Mouse (Mus musculus) NIH3T3 (cell line): ENCODE data around the gene Sdad1.
"Not testable (repeated sequence)": the region's sequence is repeated elsewhere in the genome, so short reads cannot be mapped to it uniquely, and the experiment has no call there.

Experiments used
- DNase-seq: peaks from one replicate; pipeline ENCODE4 v3.0.0-alpha.2; 2012; ENCODE audit warnings: low read depth

The Sdad1 gene

GRCm38 (mm10) chr5:92309681-92310511 lies at the start of gene Sdad1:
TSS of gene Sdad1 (minus strand) at chr5:92310479.
- peak; percentile 96 for DNase-seq

DNA sequence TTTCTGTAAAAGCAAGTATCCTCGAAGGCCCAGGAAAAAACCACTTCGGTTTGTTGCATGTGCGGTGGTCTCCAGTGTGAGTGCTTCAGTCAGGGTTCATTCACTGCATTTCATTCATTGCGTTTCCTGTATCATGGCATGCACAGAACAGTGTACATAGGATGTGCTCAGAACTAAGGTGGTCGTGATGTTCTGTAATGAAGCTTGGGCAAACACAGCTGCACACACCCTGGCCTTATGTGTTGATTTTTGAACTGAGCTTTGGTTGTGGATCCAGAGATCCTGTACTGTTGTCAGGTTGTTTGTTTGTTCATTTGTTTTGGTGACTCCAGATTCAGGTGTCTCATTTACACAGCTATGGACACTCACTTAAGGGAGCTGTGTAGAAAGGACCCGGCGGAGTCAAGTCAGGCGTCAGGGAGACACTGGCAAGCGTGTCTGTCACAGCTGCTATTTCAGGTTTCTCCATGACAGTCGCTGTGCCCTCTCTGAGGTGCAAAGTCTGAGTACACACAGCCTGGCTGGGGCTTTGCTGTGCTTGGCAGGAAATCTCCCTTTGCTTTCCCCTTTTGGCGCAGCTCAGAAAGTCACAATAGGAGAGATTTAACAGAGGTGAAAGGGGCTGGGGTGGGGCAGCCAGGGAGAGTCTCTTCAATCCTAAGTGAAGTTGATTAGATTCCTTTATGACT lies 48.6 kb upstream of the Sdad1 start:
- DNase-seq, result no peak

- peak; percentile 21 for DNase-seq
These were observed 47.8 kb upstream of the Sdad1 start for GRCm38 (mm10) chr5:92358033-92358432.

GRCm38 (mm10) chr5:92353517-92353916 lies 43.2 kb upstream of the Sdad1 start:
- no peak for DNase-seq

GRCm38 (mm10) chr5:92352716-92353115 lies 42.4 kb upstream of the Sdad1 start:
- not testable (repeated sequence) for DNase-seq

DNA sequence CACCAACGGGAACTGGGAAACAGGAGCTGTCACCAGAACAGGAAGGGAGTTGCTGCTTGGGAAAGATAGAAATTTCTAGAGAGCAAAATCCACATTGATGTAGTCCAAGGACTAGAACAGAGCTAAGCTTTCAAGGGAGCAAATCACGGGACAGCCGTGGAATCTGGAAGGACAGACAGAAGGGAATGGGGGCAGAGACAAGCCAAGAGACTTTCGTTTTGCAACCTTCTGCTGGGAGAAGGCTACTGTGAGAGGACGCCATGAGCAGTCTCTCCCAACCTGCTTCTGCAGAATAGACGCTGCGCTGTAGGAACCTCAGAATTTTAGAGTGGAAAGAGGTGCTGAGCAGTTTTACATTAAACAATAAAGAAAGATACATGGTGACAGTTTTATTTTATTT lies 39.5 kb upstream of the Sdad1 start:
- DNase-seq, result no peak

- DNase-seq, result peak; percentile 72
These were observed 38.6 kb upstream of the Sdad1 start, which contains the start of gene Cxcl10 for GRCm38 (mm10) chr5:92348794-92349413. TSS of gene Cxcl10 (minus strand) at chr5:92348889.

DNA sequence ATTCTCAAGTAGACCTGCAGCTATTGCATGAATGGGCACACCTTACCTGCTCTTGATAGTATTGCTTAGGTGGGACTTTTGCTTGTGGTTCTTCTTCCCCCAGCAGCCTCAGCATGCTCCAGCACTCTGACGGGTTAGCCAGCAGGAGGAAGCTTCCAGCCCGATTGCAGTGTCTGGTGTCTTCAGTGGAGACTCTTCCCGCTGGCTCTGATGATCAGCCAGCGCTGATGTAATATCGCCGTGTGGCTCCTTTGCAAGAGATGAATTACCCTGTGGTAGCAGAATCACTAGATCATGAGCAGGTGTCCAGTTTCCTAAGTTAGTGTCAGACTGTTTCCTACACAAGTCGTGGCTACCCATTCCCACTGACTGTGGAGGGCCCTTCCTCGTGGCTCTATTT lies 34.7 kb upstream of the Sdad1 start:
- DNase-seq, result no peak

GRCm38 (mm10) chr5:92340606-92341005 lies 30.3 kb upstream of the Sdad1 start:
- DNase-seq, result no peak

DNA sequence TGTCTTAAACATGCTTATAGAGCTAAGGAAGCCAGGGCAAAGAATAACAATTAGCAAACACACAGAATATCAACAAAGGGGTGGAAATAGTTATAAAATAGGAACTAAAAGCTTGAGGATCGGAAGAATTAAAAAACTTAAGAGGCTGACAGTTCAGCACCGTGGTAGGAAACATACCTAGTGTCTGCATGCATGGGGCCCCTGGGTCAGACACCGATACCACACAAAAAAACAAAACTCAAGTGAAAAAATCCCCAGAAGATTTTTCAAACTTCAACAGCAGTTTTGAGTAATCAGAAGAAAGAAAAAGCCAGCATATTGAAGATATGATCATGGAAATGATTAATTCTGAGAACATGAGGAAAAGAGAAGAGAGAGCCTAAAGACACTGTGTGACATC lies 26.5 kb upstream of the Sdad1 start:
- no peak for DNase-seq

- DNase-seq, result peak; percentile 87
These were observed 22.1 kb upstream of the Sdad1 start for GRCm38 (mm10) chr5:92332359-92332840.

DNA sequence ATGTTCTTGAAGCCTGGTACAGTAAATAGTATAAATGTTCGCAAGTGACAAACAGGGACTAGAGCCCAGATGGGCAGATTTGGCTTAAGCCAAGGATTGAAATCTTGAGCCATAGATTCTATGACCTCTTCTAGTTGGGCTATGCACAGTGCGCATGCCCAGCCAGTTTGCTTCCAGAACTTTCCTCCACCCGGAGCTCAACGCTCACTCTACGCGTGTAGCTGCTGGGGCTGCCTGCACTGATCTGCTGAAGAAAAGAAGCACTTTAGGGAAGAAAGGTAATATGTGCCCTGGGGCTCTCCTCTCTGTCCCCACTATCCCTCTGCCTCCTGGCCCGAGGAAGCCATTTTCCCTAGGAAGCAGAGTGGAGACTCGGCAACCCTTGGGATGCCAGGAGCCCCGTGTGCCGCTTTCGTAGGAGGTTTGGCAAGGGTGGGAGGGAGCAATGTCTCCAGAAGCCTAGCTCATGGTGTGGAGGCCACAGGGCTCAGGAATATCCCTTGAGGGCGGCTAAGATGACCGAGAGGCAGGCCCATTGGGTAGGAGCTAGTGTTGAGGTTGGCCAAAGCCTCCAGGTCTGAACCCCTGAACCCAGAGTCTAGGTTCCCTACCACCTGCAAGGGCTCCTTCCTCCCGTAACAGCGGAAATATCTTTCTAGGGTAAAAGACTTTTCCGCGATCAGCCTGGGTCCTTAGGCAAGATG lies 21.5 kb upstream of the Sdad1 start, which contains the start of gene Art3:
Gene Art3, plus strand, starts transcription at position 193 of the 704 bp plus-strand sequence.
- no peak for DNase-seq

DNA sequence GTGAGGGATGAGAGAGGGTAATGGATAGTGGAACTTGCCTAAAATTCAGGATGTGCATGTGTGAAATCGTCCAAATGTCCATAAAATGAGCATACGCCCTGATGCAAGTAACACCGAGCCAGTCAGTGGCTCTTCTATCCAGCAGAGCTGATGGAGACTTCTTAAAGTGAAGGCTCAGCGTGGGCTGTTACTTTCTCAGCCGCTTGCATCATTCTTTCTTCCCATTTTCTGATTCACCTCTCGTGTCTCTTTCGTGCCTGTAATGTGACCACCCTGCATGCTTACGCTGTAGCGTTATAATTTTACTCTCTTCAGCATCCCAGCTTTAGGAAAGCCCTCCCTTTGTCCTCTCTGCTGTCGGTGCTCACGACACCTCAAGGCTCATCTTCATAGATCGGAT lies 20.8 kb upstream of the Sdad1 start:
- DNase-seq, result no peak

DNA sequence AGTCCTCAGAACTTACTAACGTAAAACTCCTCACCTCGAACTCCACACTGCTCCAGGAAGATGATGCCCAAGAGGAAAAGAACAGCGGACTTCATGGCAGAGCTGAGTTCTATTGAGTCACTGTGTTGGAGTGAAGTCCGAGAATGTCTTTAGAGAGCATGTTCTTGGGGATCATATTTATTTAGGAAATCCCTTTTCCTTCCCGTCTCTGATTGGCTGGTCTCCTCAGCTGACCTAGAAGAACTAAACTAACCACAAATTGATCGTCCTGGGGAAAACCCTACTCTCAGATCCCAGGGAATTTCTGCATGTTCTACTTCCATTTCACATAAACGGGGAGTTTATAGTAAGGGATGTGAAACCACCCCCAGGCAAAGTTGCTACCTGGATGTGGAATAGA lies 17.6 kb upstream of the Sdad1 start, which contains the start of gene Cxcl9:
Gene Cxcl9, minus strand, starts transcription at position 151 of the 400 bp plus-strand sequence.
- DNase-seq, result no peak

- DNase-seq, result no peak
These were observed 17.1 kb upstream of the Sdad1 start for GRCm38 (mm10) chr5:92327367-92327766.

DNA sequence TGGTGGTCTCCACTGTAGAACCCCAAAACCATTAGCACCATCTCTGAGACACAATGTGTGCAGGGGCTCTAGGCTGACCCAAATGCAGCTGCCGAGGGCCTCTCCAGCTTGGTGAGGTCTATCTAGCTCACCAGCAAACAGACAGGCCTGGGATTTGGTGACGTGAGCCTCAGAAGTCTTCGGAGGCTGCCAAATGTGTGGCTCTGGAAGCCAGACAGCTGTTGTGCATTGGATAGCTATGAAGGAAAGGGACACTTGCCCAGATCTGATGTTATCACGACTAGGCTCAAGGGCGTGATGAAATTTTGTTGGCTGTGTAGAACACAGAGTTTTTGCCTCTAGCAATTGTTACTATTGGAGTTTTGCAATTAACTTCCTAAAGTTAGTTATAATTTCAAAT lies 13.0 kb upstream of the Sdad1 start:
- DNase-seq, result peak; percentile 47

DNA sequence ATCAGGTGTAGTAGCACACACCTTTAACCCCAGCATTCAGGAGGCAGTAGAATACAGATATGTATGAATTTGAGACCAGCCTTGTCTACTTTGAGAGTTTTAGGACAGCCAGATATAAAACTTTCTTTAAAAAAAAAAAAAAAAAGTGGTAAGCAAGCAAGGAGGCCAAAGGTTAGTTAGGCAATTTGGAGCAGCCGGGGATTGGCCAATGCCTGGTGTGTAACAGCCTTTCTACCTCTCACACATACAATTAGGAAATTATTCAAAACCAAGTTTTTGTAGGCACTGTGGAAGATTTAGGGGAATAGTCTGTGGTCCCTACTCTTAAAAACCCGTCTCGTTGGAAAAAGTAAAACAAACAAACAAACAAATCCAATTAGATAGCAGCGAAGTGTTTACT lies 12.3 kb upstream of the Sdad1 start:
- no peak for DNase-seq

- DNase-seq, result peak; percentile 14
These were observed 11.5 kb upstream of the Sdad1 start for GRCm38 (mm10) chr5:92321631-92322400.

GRCm38 (mm10) chr5:92318596-92318995 lies 8.3 kb upstream of the Sdad1 start:
- DNase-seq, result peak; percentile 46

DNA sequence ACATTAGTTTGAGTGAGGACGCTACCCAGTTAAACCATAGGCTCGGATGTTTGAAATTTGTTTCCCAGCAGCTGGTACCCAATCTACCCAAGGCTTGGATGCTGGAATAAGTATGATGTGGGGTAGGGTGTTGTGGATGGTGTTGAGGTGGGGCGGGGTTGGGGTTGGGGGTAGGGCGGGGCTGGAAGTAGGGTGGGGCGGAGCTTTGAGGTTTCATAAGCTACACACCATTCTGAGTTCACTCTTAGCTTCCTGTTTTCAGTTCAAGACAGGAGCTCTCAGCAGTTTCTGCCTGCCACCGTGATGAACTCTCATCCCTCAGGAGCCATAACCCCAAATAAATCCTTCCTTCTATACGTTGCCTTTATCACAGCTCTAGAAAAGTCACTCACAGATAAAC lies 7.8 kb upstream of the Sdad1 start:
- no peak for DNase-seq

GRCm38 (mm10) chr5:92313776-92314175 lies 3.5 kb upstream of the Sdad1 start:
- no peak for DNase-seq
